Mouse (Mus musculus) neutrophil, adult 83 days (primary cell): ENCODE measurements around the gene Stam. TPM values are rescaled to one million over a fixed set of nuclear protein-coding genes. Genes with fewer than 3 reads are reported as not detected.

Experiments used
- total RNA-seq, 2 experiments: library from RNA; stranded (reverse); gene quantifications; one replicate each; pipeline ENCODE4 v1.2.4; 2023

Gene Stam
- total RNA-seq: 10 to 100 TPM; 26.9 to 34.5 TPM

DNA sequence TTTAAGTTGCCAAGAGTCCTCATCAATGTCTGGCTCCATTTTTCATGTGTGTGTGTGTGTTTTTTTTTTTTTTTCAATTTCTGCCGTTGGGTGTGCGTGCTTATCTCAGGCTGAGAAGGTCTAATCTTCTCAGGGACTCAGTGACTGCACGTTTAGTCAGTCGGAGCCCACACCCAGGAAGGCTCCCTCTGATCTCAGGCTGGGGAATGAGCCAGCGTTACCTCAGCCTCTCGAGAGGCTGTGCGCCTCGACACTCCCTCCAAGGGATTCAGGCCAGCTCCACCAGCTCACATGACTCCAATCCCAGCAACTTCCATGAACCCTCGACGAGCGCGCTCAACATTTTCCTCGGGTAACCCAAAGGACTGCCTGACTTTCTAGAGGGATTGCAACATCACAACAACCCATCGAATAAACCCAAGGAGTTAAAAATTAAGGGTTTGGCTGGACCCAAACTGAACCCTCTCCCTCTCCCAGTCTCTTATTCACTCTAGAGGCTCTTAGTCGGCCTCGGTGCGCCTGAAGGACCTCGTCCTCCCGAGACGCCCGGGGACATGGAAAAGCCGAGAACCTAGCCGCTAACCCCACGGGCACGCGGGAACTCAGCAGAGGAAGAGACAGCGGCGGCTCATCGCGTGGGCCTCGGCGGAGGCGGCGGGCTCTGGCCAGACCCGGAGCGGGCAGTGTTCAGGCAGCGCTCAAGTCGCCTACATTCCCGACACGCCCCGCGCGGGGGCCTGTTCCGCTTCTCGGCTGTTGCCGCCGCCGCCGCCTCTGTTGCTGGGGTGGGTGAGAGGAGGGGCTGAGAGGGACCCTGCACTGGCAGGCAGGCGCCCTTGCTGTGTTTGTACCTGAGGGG lies at the start of gene Stam:
TSS of gene Stam (plus strand) at position 737 of the 859 bp plus-strand sequence.

DNA sequence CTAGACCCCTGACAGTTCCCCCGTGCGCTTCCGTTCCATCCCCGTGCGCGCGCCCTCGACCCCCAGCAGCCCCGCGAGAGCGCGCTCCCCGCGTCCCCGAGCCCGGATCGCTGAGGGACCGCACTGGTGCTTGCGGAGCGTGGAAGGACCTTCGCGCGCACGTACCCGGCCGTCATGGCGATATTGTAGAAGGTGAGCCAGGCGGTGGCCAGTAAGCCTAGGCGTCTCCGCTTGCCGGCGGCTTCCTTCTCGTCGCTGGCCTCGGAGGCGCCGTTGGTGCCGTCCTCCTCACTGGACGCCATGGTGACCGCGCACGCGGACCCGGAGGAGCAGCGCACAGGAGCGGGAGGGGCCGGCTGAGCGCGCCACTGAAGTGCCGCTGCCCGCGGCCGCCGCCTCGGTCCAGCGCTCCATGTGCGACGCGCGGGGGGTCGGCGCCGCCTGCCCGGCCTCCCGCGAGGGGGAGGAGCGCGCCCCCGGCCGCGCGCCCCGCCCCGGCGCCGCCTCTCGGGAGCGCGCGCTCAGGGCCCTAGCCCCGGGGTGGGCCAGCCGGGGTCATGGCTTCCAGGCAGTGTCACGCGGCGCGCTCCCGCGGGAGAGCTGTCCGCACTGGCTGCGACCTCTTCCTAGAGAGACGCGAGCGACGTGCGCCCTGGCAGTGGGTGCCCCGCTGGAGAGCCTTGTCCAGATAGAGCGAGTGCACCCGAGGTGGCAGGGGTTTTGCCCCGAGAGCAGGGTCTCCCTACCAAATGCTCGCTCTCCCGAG lies 18.1 kb upstream of the Stam start, which contains the start of gene Hacd1:
TSS of gene Hacd1 (minus strand) at position 570 of the 766 bp plus-strand sequence.

DNA sequence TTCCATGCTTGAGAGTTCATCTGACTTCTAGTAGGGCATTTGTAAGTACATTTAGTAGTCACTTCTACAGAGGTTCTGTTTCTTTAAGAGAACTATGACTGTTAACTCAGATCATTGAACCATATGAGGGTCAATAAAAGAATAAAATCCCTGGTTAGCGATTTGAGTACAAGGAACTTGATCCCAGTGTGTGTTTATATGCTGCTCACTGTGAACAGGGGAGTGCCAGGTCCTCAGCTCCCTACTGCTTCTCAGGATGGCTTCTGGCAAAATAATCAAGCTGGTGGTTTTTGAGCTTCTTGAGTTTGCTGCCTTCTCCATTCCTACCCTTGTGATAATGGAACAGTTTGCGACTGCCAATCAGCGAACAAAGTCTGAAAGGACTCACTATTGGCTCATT lies 100.4 kb downstream of the Stam start, which contains the start of gene Tmem236:
TSS of gene Tmem236 (plus strand) at position 190 of the 400 bp plus-strand sequence.

Other genes starting within 250 kb of the Stam start
- gene Hacd1, start 18.0 kb upstream of the Stam start, total RNA-seq: 1 to 10 TPM; 4.7 to 5.9 TPM
- gene Tmem236, start 100.4 kb downstream of the Stam start, total RNA-seq: not detected
- 1 to 10 TPM; 6.9 to 7.5 TPM for gene Mrc1, start 155.3 kb downstream of the Stam start, total RNA-seq